Comparison of ENCODE assay signal across 10 mouse cellular contexts in the genomic region with DNA sequence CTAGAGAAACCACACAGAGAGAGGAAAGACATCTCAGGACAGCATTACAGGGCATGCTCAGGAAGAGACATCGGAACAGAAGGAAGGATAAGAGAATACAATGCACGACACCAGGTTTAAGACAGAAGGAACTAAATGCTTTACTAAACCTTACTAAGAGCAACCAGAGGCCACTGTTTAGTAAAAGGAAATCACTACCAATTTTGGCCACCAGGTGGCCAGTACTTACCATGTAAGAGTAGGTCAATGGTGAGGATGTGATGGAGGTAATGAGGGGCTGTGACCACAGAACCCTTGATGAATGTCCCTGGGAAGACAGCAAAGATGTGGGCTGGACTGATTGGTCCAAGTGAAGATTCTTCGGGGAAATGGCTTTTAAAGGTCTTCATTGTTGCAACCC.
DNase-seq lines count a peak whose midpoint lies in the region; ATAC-seq and TF ChIP-seq lines count a peak whose summit lies in the region.
"Had no signal": no experiment of that assay in that cellular context is flagged by ENCODE, and none has a peak within 500 bp of the region (broad histone marks: within the 10 kb centered on the region; RNA-seq: fewer than 3 reads in every experiment).

No protein-coding gene starts in this region.

- TF ChIP-seq EP300 in CH12.LX (IDR thresholded peaks at IDR 0.05; ENCODE audit: low read length) = no peak

- 0 out of 4 replicates have a peak, but pooled peaks cover 0 to 2% of the 10 kb centered on the region in 2 experiments for H3K4me1 ChIP-seq in CH12.LX (ENCODE audit: control insufficient read depth in 1 of 2, insufficient read depth in 2 of 2)

- no peak for DNase-seq in layer of hippocampus, adult 2 months (ENCODE audit: low spot score in 2 of 2)
- DNase-seq in layer of hippocampus, adult 9-10 months (ENCODE audit: low spot score) = no peak
- peak; percentile 76 for DNase-seq in CH12.LX (ENCODE audit: extremely low read depth)
- DNase-seq in naive thymus-derived CD4-positive, alpha-beta T cell, adult 2 months (ENCODE audit: low read depth) = peak; percentile 89
- no peak for DNase-seq in urinary bladder, postnatal 10 days (ENCODE audit: low spot score)
- no peak for DNase-seq in adrenal gland, adult 8-10 months
- no peak for DNase-seq in cerebellum, adult 11 months
- DNase-seq: cerebellum, postnatal 25 days had no signal

- no peaks in the 10 kb centered on the region for H3K79me2 ChIP-seq in CH12.LX (replicated peaks; ENCODE audit: control insufficient read depth, extremely low read depth, insufficient read depth, poor library complexity, severe bottlenecking)

- H3K4me2 ChIP-seq in CH12.LX (ENCODE audit: insufficient read depth, low read depth, poor library complexity, severe bottlenecking) = no peak overlapping the region
- H3K4me2 ChIP-seq: midbrain, embryonic 13.5 days had no signal

- no peak overlapping the region for H3K27ac ChIP-seq in layer of hippocampus, adult 2 months
- no peak overlapping the region for H3K27ac ChIP-seq in CH12.LX (ENCODE audit: insufficient read depth, low read depth)
- H3K27ac ChIP-seq: midbrain, embryonic 13.5 days had no signal

- dilution Hi-C loops in CH12.LX (cut with MboI; ENCODE audit: extremely low pct_ligation_motif_present, extremely low pct_unique_long_range_greater_than_20kb, low sequenced_read_pairs) = no loop called here

- H3K4me3 ChIP-seq in layer of hippocampus, adult 2 months = no peak overlapping the region
- H3K4me3 ChIP-seq in CH12.LX (replicated peaks in 1 of 3; ENCODE audit: low read depth in 2 of 3, low read length in 2 of 3, poor library complexity in 1 of 3) = no peak overlapping the region
- H3K4me3 ChIP-seq: midbrain, embryonic 13.5 days had no signal

- TF ChIP-seq RAD21 in CH12.LX (IDR thresholded peaks at IDR 0.05; ENCODE audit: low read depth, low read length) = peak; percentile 75

- no peak for TF ChIP-seq POLR2A in CH12.LX (IDR thresholded peaks at IDR 0.05; ENCODE audit: low read depth, low read length)

- H3K27me3 ChIP-seq in CH12.LX (replicated peaks) = no peaks in the 10 kb centered on the region

- ATAC-seq in activated CD4-positive, CD25-positive, alpha-beta regulatory T cell, adult 4 months = peak; percentile 49
- ATAC-seq: midbrain, embryonic 13.5 days had no signal

- no peak overlapping the region for H3K9ac ChIP-seq in CH12.LX (ENCODE audit: insufficient read depth, low read depth)
- H3K9ac ChIP-seq: midbrain, embryonic 13.5 days had no signal

- H3K36me3 ChIP-seq in CH12.LX (replicated peaks in 1 of 2; ENCODE audit: control insufficient read depth in 1 of 2, insufficient read depth in 1 of 2, low read length in 1 of 2) = no peaks in the 10 kb centered on the region
- H3K36me3 ChIP-seq: midbrain, embryonic 13.5 days had no signal

- in situ Hi-C loops in CH12.LX (cut with MboI; ENCODE audit: low pct_ligation_motif_present, low pct_unique_long_range_greater_than_20kb, low sequenced_read_pairs) = no loop called here

- no peaks in the 10 kb centered on the region for H3K9me3 ChIP-seq in CH12.LX (replicated peaks; ENCODE audit: low read length)
- H3K9me3 ChIP-seq: midbrain, embryonic 13.5 days had no signal

- peak; percentile 68 for TF ChIP-seq CTCF in layer of hippocampus, adult 2 months (conservative IDR thresholded peaks at IDR 0.05)
- TF ChIP-seq CTCF in CH12.LX (conservative IDR thresholded peaks at IDR 0.05 in 1 of 2, IDR thresholded peaks at IDR 0.05 in 1 of 2; ENCODE audit: low read depth in 2 of 2, low read length in 2 of 2) = peak; percentile 79 to 80

TF ChIP-seq in CH12.LX, 34 proteins besides CTCF, POLR2A, EP300 and RAD21:
- TF ChIP-seq ZC3H11A (IDR thresholded peaks at IDR 0.05; ENCODE audit: low read depth, low read length) (0 out of 2 replicates have a peak, but pooled peaks have one; percentile 22), SMC3 (IDR thresholded peaks at IDR 0.05; ENCODE audit: low read depth, low read length) (peak; percentile 82), GABPA (IDR thresholded peaks at IDR 0.05; ENCODE audit: insufficient replicate concordance, low read depth, low read length) (no peak)

Comparison
In these comparisons a context has a peak if more than half of its experiments do, and no peak if none do; other contexts are left out.
1. DNase-seq: peak in CH12.LX (single experiment) and naive thymus-derived CD4-positive, alpha-beta T cell, adult 2 months (single experiment); none in layer of hippocampus, adult 2 months (0 of 2), layer of hippocampus, adult 9-10 months (single experiment), urinary bladder, postnatal 10 days (single experiment), adrenal gland, adult 8-10 months (single experiment) and cerebellum, adult 11 months (single experiment).